Mouse (Mus musculus) midbrain, embryonic 14.5 days (tissue): ENCODE measurements around the gene Pitpnm1. TPM values are rescaled to one million over a fixed set of nuclear protein-coding genes. Genes with fewer than 3 reads are reported as not detected.
"Not testable (repeated sequence)": the region's sequence is repeated elsewhere in the genome, so short reads cannot be mapped to it uniquely, and the experiment has no call there.

Experiments used
- ATAC-seq: fragments of 200-750 bp; cut with Nextera tagmentation; 2 replicates; pipeline ENCODE4 v1.8.0; 2017; ENCODE audit warnings: moderate number of reproducible peaks, moderate library complexity; ENCODE audit not compliant: low FRiP score, low TSS enrichment
- DNase-seq: peaks from one replicate; pipeline ENCODE4 v3.0.0-alpha.2; 2015
- H3K27ac ChIP-seq: fragments of 300-500 bp; sonication (generic); replicated peaks from 2 replicates; pipeline ENCODE4 v1.5.1; 2014; ENCODE audit warnings: mild to moderate bottlenecking, low read depth, low read length, moderate library complexity
- H3K27me3 ChIP-seq: fragments of 300-500 bp; sonication (generic); 2 replicates; pipeline ENCODE4 v1.6.1; 2014; ENCODE audit warnings: low read length, control low read depth, mixed read lengths; ENCODE audit not compliant: control insufficient read depth, insufficient read depth
- H3K36me3 ChIP-seq: fragments of 300-500 bp; sonication (generic); 2 replicates; pipeline ENCODE4 v1.6.1; 2014; ENCODE audit warnings: low read length, control low read depth; ENCODE audit not compliant: control insufficient read depth, insufficient read depth
- H3K4me1 ChIP-seq: fragments of 300-500 bp; sonication (generic); 2 replicates; pipeline ENCODE4 v1.6.1; 2014; ENCODE audit warnings: mild to moderate bottlenecking, antibody characterized with exemption, low read length, control low read depth; ENCODE audit not compliant: control insufficient read depth, insufficient read depth
- H3K4me2 ChIP-seq: fragments of 300-500 bp; sonication (generic); 2 replicates; pipeline ENCODE4 v1.6.1; 2014; ENCODE audit warnings: mild to moderate bottlenecking, low read length, moderate library complexity
- H3K4me3 ChIP-seq: fragments of 300-500 bp; sonication (generic); replicated peaks from 2 replicates; pipeline ENCODE4 v1.5.1; 2014; ENCODE audit warnings: low read depth, low read length
- H3K9ac ChIP-seq: fragments of 300-500 bp; sonication (generic); replicated peaks from 2 replicates; pipeline ENCODE4 v1.6.1; 2014; ENCODE audit warnings: mild to moderate bottlenecking, low read length, moderate library complexity
- H3K9me3 ChIP-seq: fragments of 300-500 bp; sonication (generic); 2 replicates; pipeline ENCODE4 v1.6.1; 2016; ENCODE audit warnings: low read length, control low read depth, mixed read lengths; ENCODE audit not compliant: control insufficient read depth
- whole genome bisulfite sequencing: fragments of 180-500 bp; shearing (Covaris S2); extraction: QIAGEN DNeasy Blood & Tissue Kit; methylation state at CpG from one replicate; pipeline ENCODE4 v1.1.7; 2014; 5-methylcytosine and 5-hydroxymethylcytosine counted together
- polyA plus RNA-seq: library from polyadenylated mRNA; unstranded; fragments of >200 nt; fragmentation: Nextera tagmentation; extraction: Ambion mirVana; gene quantifications from 2 replicates; pipeline ENCODE4 v1.2.1, GENCODE M21; 2014

The Pitpnm1 gene
- polyA plus RNA-seq, 1 experiment from 2014 or later: 72.8 TPM

DNA sequence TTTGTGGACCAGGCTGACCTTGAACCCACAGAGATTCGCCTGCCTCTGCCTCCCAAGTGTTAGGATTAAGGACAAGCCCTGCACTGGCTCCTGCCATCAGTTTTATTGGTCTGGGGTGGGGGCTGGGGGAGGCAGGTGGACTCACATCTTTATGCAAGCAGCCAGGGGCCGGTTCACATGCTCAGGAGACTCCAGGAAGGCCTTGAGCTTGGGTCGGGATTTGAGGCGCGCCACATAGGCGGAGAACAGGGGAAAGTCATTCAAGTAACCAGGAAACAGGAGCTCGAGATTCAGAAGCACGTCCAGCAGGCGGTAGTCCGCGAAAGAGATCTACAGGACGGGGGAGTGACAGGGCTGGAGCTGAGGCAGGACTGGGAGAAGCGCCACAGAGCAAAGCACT lies 42.4 kb upstream of the Pitpnm1 start:
- no peak overlapping the region for H3K4me2 ChIP-seq
- WGBS: 84% methylated on average over 13 of the region's 13 CpGs
- DNase-seq (no peak), ATAC-seq (no peak)
- H3K36me3 ChIP-seq: no peaks in the 10 kb centered on the region
- no peak overlapping the region for H3K27ac ChIP-seq
- H3K9ac ChIP-seq: no peak overlapping the region
- no peaks in the 10 kb centered on the region for H3K9me3 ChIP-seq
- H3K4me1 ChIP-seq: no peaks in the 10 kb centered on the region
- no peaks in the 10 kb centered on the region for H3K27me3 ChIP-seq
- H3K4me3 ChIP-seq: no peak overlapping the region

DNA sequence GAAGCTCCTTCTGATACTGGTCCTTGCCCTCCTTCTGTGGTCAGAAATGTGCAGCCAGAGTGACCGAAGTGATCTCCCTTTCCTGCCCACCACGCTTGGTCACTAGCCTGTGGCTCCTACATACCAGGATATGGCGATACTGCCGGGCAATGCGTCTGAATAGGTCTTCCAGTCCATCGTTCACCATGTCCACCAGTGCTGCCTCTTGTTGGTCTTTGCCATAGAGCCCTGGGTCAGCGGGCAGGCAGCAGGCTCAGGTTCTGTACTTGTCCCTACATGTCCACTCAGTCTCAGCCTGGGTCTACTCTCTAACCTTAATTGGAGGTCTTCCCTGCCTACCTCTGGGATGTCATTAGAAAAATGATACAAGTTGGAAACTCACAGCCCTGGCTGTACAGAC lies 41.8 kb upstream of the Pitpnm1 start:
- ATAC-seq (no peak), DNase-seq (no peak)
- H3K27me3 ChIP-seq: no peaks in the 10 kb centered on the region
- 97% methylated on average over 7 of the region's 7 CpGs for WGBS
- no peaks in the 10 kb centered on the region for H3K9me3 ChIP-seq
- H3K36me3 ChIP-seq: no peaks in the 10 kb centered on the region
- no peaks in the 10 kb centered on the region for H3K4me1 ChIP-seq
- no peak overlapping the region for H3K9ac ChIP-seq
- H3K4me3 ChIP-seq: no peak overlapping the region
- H3K27ac ChIP-seq: no peak overlapping the region
- no peak overlapping the region for H3K4me2 ChIP-seq

DNA sequence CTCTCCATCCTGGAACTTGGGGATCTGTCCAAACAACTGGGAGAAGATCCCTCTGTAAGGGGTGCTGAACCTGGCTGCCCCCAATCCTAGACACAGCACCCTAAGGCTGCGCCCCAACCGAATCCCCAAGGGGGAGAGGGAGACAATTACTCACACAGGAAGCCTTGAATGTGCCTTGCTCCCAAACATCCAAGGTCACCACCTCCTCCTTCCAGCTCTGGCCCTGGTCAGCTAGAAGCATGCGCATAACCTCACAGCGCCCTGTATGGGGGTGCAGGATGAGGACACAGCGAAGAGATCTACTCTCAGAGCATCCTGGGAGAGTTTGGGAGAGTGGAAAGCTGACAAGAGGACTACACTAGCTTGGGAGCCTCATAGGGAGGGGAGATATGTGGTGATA lies 41.2 kb upstream of the Pitpnm1 start:
- H3K27ac ChIP-seq: no peak overlapping the region
- ATAC-seq: no peak
- no peak overlapping the region for H3K9ac ChIP-seq
- WGBS: 91% methylated on average over 5 of the region's 5 CpGs
- no peaks in the 10 kb centered on the region for H3K27me3 ChIP-seq
- DNase-seq: no peak
- H3K36me3 ChIP-seq: no peaks in the 10 kb centered on the region
- H3K4me3 ChIP-seq: no peak overlapping the region
- no peaks in the 10 kb centered on the region for H3K9me3 ChIP-seq
- H3K4me2 ChIP-seq: no peak overlapping the region
- H3K4me1 ChIP-seq: no peaks in the 10 kb centered on the region

DNA sequence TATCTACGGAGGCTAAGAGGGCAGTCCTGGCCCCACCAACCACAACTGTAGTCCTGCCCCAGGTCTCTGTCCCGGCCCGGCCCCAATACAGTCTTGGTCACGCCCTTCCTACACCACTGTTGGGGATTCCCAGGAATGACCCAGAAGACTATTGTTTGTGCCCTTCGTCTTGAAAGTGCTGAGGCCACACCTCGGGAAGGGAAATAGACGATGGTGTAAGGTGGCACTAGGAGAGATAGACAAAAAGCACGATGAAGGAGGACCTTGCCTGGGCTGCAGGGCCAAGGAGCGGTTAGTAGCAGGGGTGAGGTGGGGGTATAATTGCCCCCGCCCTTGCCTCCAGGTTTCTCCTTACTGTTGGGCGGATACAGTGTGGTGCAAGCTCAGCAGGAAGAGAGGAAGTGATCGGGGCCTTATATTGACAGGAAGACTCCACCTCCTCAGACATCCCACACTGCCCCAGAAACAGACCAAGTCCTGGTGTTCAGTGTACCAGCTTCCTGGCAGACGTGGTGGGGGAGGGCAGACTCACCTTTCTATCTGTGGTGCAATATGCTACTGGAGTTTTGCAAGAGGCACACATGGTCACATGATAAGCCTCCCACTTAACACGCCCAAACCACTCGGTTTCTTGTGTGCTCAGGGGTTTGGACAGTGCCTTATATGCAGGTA lies 40.6 kb upstream of the Pitpnm1 start, which contains the start of gene Gstp3:
Gstp3 (minus strand) TSS at position 501 of the 672 bp plus-strand sequence.
- H3K9me3 ChIP-seq: no peaks in the 10 kb centered on the region
- WGBS: 88% methylated on average over 15 of the region's 15 CpGs
- no peaks in the 10 kb centered on the region for H3K4me1 ChIP-seq
- ATAC-seq (no peak), DNase-seq (no peak)
- H3K36me3 ChIP-seq: no peaks in the 10 kb centered on the region
- H3K4me2 ChIP-seq: no peak within 1 kb of the TSS
- H3K27me3 ChIP-seq: no peaks in the 10 kb centered on the region
- no peak within 1 kb of the TSS for H3K27ac ChIP-seq
- H3K9ac ChIP-seq: no peak within 1 kb of the TSS
- no peak within 1 kb of the TSS for H3K4me3 ChIP-seq

DNA sequence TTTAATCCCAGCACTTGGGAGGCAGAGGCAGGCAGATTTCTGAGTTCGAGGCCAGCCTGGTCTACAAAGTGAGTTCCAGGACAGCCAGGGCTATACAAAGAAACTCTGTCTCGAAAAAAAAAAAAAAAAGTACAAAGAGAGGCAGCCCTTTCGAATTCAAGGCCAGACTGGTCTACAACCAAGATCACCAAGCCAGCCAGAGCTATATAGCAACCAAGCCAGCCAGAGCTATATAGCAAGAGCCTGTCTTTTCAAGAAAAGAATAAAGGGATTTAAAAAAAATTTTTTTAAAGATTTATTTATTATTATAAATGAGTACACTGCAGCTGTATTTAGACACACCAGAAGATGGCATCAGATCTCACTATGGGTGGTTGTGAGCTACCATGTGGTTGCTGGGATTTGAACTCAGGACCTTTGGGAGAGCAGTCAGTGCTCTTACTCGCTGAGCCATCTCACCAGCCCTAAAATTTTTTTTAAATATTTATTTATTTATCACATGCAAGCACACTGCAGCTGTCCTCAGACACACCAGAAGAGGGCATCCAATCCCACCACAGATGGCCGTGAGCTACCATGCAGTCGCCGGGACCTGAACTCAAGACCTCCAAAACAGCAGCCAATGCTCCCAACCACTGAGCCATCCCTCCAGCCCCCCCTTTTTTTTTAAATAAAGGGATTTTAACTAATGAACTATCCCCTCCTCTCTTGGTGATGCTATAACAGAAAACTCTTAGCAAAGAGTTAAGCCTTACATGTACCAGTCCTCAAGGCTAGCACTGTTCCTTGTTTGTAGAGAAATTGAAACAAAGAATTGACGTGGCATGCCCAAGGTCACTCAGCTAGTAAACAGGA lies 39.5 kb upstream of the Pitpnm1 start:
- H3K27me3 ChIP-seq, H3K9ac ChIP-seq: not testable (repeated sequence)

DNA sequence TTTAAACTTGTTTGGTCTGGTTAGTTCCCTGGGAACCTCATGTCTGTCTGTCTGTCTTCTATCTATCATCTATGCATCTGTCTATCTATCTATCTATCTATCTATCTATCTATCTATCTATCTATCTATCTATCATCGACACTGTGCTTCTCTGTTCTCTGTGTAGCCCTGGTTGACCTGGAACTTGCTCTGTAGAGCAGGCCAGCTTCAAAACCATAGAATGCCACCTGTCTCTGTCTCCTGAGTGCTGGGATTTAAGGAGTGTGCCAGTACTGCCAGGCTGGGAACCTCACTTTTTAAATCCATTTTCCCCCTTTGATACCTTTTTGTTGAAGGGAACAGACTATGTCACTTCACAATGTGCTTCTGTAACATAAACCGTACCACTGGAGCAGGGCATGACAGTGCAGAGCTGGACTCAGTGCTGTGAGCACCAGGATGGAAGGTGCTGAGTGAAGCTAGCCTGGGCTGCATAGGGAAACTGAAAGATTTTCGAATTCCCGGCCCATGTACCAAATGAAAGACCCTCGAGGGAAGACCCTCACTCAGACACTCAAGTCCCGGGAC lies 38.8 kb upstream of the Pitpnm1 start:
- Histone ChIP-seq H3K27ac (no peak overlapping the region), H3K9me3 (no peaks in the 10 kb centered on the region), H3K4me3 (no peak overlapping the region), H3K4me2 (no peak overlapping the region), H3K4me1 (no peaks in the 10 kb centered on the region), H3K9ac (no peak overlapping the region), H3K27me3 (no peaks in the 10 kb centered on the region), H3K36me3 (no peaks in the 10 kb centered on the region)
- ATAC-seq (no peak), DNase-seq (no peak)
- WGBS: 90% methylated on average over 6 of the region's 6 CpGs

More for the DNA sequence above, 39.5 kb upstream of the Pitpnm1 start:
- not testable (repeated sequence) for H3K4me3 ChIP-seq, H3K27ac ChIP-seq, H3K9me3 ChIP-seq, ATAC-seq, DNase-seq, H3K4me2 ChIP-seq, H3K36me3 ChIP-seq, H3K4me1 ChIP-seq
- WGBS: 82% methylated on average over 8 of the region's 8 CpGs

DNA sequence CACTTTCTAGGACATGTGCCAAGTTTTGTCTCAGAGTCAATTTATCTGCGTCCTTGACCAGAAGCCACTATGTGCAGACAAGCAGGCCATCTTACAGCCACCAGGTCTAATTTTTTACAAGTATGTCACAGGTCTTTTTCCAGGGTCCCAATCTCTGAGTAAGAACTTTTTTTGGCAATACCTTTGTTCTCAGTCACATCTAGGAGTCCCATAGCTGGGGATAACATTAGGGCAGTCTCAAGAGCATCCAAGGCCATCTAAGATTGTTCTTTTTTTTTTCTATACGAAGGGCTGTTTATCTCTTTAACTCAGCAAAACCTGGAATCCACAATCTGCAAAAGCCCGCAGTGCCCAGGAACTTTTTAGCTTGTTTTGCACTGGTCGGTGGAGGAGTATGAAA lies 36.4 kb upstream of the Pitpnm1 start:
- DNase-seq, H3K27me3 ChIP-seq, H3K9ac ChIP-seq, H3K4me1 ChIP-seq, H3K36me3 ChIP-seq, H3K4me3 ChIP-seq, ATAC-seq, H3K9me3 ChIP-seq, H3K27ac ChIP-seq, H3K4me2 ChIP-seq: not testable (repeated sequence)
- WGBS: 90% methylated on average over 2 of the region's 4 CpGs

DNA sequence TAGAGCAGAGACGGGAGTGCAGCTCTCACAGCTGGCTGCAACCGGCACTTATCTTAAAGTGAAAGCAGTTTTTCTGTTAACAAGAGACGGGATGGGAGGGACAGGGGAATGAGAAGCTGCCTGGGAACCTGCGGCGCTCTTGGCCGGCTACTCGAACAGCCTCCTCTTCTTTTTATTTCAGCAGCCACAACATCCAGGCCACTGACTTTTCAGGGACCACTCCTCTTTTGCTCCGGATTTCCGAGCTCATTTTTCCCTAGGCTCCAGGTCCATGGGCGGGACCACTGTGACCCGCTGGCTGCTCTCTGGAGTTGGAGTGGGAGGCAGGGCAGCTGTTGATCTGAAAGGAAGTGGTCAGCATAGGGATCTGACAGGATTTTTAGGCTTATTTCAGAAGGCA lies 35.3 kb upstream of the Pitpnm1 start:
- DNase-seq, H3K4me2 ChIP-seq, H3K4me3 ChIP-seq, ATAC-seq, H3K27ac ChIP-seq, H3K9me3 ChIP-seq, H3K27me3 ChIP-seq, H3K4me1 ChIP-seq, H3K36me3 ChIP-seq, H3K9ac ChIP-seq: not testable (repeated sequence)
- 67% methylated on average over 3 of the region's 11 CpGs for WGBS
